Mouse (Mus musculus): ENCODE measurements around the gene Hdac1.

- no peak for TF ChIP-seq POLR2A (IDR thresholded peaks at IDR 0.05; ENCODE audit: borderline replicate concordance, extremely low read depth, insufficient read depth, insufficient read length, poor library complexity, severe bottlenecking)
- TF ChIP-seq CTCF (IDR thresholded peaks at IDR 0.05; ENCODE audit: borderline replicate concordance, extremely low read depth, insufficient read depth, insufficient read length): no peak
Observed at GRCm38 (mm10) chr4:129500607-129501566, 41.6 kb downstream of the Hdac1 start.
